Mouse (Mus musculus) B cell, adult 2 months (primary cell): ENCODE data around the gene Pank1.

Experiments used
- DNase-seq, 2 experiments: peaks; one replicate each; pipeline ENCODE4 v3.0.0; 2022

The Pank1 gene

GRCm38 (mm10) chr19:34819577-34820170, 59.6 kb downstream of the Pank1 start:
- no peak for DNase-seq

DNA sequence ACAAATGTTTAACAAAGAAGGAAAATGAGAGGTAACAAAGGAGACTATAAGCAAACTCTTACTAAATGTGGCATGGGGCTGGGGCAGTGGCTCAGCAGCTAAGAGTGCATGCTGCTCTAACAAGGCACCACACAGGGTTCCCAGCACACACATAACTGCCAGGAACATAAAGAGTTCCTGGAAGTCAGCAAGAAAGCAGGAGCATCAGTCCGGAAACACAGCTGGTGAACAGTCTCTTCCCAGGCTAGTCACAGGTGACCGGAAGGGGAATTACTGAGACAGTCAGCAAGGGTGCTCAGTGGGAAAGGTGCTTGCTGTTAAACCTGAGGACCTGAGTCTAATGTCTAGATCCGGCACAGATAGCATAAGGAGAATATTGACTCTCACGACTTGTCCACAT, 63.9 kb downstream of the Pank1 start:
- no peak for DNase-seq

- no peak for DNase-seq
These were observed 64.6 kb downstream of the Pank1 start for GRCm38 (mm10) chr19:34814696-34815095.

- no peak for DNase-seq
These were observed 65.3 kb downstream of the Pank1 start for GRCm38 (mm10) chr19:34813961-34814360.

GRCm38 (mm10) chr19:34813533-34813932, 65.7 kb downstream of the Pank1 start:
- DNase-seq: no peak

DNA sequence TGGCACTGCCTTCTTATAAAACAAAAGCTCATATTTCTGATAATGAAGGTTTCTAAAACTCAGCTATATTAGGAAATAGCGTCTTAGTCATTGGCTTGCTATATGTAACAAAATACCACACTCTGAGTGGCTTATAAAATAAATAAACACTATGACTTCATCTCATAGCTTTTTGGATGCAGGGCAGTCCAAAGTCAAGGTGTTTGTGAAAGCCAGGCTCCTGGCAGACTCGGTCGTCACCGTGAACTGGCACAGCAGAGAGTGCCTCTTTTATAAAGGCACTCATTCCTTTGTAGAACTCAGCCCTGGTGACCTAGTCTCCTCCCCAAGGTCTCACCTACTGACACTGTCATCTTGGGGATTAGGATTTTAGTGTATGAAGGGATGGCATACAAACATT, 66.5 kb downstream of the Pank1 start:
- DNase-seq: no peak

GRCm38 (mm10) chr19:34807173-34807572, 72.1 kb downstream of the Pank1 start:
- peak; percentile 55 to 64 for DNase-seq

DNA sequence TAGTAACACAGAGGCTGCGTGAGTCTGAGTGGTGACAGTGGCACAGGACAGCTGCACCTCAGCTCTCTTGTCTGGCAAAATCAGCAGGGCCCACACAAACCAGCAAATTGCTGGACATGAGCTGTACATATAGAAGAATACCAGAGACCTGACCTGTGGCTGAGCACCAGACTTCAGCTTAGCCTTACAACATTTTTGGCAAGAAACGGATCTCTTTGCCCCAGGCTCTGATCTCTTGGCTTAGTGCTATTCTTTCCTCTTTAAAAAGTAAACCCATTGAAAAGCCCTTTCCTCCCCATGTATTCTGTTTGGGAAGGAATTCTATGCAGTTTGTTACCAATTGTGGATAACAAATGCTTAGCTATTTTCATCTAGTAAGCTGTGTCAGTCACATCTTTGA, 74.2 kb downstream of the Pank1 start:
- no peak for DNase-seq

GRCm38 (mm10) chr19:34804531-34804930, 74.7 kb downstream of the Pank1 start:
- DNase-seq: no peak

GRCm38 (mm10) chr19:34803396-34803795, 75.9 kb downstream of the Pank1 start:
- DNase-seq: no peak

- DNase-seq: peak; percentile 60 to 64
These were observed 79.5 kb downstream of the Pank1 start for GRCm38 (mm10) chr19:34799644-34800267.

DNA sequence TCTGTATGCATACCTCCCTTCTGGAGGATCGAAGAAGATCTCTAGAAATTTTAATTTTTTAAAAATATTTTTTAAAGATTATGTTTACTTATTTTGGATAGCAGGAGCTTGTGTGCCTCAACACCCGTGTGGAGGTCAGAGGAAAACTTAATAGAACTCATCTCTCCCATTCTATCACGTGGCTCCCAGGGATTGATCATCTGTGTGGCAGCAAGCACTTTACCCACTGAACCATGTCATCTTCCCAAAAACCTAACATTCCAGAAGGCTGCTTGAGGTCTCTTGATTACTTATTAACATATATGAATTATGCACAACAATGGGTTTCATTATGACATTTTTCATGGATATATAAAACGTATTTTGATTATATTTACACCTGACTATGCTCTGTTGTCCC, 82.9 kb downstream of the Pank1 start:
- DNase-seq: no peak

GRCm38 (mm10) chr19:34782491-34782890, 96.8 kb downstream of the Pank1 start:
- no peak for DNase-seq

DNA sequence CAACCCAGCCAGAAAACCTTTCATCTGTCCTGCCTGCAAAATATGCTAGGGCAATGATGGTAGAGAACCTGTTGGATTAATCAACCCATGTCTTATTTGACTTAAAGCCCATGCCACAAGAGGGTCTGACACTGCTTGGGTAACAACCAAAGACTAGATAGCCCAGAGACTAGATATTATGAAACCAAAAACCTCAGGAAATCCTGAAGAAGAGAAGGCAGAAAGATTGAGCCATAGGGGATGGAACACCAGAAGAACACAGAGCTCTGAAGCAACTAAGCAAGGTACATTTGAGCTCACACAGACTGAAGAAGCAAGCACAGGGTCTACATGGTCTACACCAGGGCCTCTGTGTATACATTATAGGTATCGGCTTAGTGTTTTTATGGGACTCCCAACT, 100.3 kb downstream of the Pank1 start:
- DNase-seq: no peak

DNA sequence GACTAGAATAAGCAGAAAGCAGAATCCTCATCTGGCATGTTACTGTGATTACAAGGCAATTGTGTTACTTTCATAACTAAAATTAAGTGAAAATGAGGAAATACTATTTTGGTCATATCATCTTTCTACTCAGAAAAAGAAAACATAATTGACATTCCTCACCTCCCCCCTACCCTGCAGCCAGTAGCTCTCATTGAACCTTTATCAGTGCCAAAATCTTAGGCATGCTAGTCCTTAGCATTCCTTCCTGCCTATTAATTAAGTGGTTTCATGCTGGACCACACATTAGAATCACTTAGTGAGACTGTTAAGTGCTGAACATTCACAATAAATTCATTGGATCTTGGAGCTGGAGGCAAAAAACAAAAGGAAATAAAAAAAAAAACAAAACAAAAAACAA, 101.2 kb downstream of the Pank1 start:
- DNase-seq: no peak

DNA sequence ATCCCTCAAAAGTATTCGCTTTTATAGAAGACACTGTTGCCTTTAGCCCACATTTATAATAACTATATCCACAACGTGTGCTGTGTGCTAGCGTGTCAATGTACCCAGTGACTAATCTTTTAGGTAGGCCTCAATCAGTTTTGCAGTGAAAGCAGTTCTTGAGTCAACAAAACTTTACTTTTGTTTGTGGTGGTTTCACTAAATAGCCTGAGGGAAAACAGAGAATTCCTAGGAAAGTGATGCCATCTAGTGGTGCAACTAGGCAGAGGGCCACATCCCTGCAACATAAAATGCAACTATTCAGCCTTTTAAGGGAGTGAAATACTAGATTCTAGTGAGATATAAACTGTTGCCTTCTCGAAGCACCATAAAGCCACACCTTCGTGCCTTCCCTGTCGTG, 106.5 kb downstream of the Pank1 start:
- peak; percentile 62 to 65 for DNase-seq

DNA sequence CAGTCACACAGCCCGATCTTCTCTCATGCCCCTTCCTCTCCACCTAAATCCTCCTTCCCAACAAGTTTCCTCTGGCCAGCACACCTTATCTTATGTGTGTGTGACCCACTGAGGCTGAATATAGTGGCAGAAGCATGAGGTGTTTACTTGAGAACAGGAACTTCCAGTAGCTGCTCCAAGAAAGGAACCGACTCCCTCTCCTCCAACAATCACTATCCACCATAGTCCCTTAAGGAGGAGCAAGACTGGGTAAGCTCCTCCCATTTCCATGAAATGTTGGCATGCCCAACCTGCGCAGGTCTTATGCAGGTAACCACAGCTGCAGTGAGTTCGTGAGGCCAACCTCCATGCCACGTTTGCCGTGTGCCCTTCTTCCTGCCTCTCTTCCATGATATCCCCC, 108.5 kb downstream of the Pank1 start:
- no peak for DNase-seq

- DNase-seq: no peak
These were observed 120.5 kb downstream of the Pank1 start for GRCm38 (mm10) chr19:34758754-34759153.
